Mouse (Mus musculus): ENCODE results near the gene Ccdc181. TPM values are rescaled to one million over a fixed set of nuclear protein-coding genes. Genes with fewer than 3 reads are reported as not detected.

Ccdc181 gene
- polyA plus RNA-seq, 1 experiment from 2014 or later: 15.9 TPM

- Histone ChIP-seq H3K36me3 (ENCODE audit: inconsistent target) (0 out of 2 replicates have a peak, but pooled peaks cover 7% of the 10 kb centered on the region), H3K79me2 (ENCODE audit: inconsistent target) (peaks cover 54% of the 10 kb centered on the region), H3K4me3 (ENCODE audit: inconsistent target) (no peak overlapping the region), H3K27ac (no peak overlapping the region)
- WGBS (ENCODE audit: missing documents): 92% methylated on average over 3 of the region's 3 CpGs
These were observed 20.5 kb upstream of the Ccdc181 start for GRCm38 (mm10) chr1:164254836-164255235.

GRCm38 (mm10) chr1:164260171-164261028, 15.0 kb upstream of the Ccdc181 start:
- H3K4me3 ChIP-seq (ENCODE audit: inconsistent target): no peak overlapping the region
- peaks cover 15% of the 10 kb centered on the region; the same call in 1 of the 2 replicates for H3K36me3 ChIP-seq (ENCODE audit: inconsistent target)
- H3K79me2 ChIP-seq (ENCODE audit: inconsistent target): no peaks in the 10 kb centered on the region
- WGBS (ENCODE audit: missing documents): 93% methylated on average over 16 of the region's 16 CpGs
- H3K27ac ChIP-seq: no peak overlapping the region

- Histone ChIP-seq H3K79me2 (ENCODE audit: inconsistent target) (no peaks in the 10 kb centered on the region), H3K36me3 (ENCODE audit: inconsistent target) (peaks cover 15% of the 10 kb centered on the region; the same call in 1 of the 2 replicates), H3K27ac (no peak overlapping the region), H3K4me3 (ENCODE audit: inconsistent target) (no peak overlapping the region)
- 87% methylated on average over 7 of the region's 7 CpGs for WGBS (ENCODE audit: missing documents)
These were observed 13.8 kb upstream of the Ccdc181 start for GRCm38 (mm10) chr1:164261553-164261952.

GRCm38 (mm10) chr1:164270941-164271340, 4.4 kb upstream of the Ccdc181 start:
- H3K79me2 ChIP-seq (ENCODE audit: inconsistent target): no peaks in the 10 kb centered on the region
- no peak overlapping the region for H3K4me3 ChIP-seq (ENCODE audit: inconsistent target)
- no peaks in the 10 kb centered on the region for H3K36me3 ChIP-seq (ENCODE audit: inconsistent target)
- no peak overlapping the region for H3K27ac ChIP-seq
- WGBS (ENCODE audit: missing documents): 91% methylated on average over 7 of the region's 7 CpGs

GRCm38 (mm10) chr1:164273659-164274058, 1.7 kb upstream of the Ccdc181 start:
- no peak overlapping the region for H3K27ac ChIP-seq
- no peaks in the 10 kb centered on the region for H3K36me3 ChIP-seq (ENCODE audit: inconsistent target)
- 83% methylated on average over 6 of the region's 6 CpGs for WGBS (ENCODE audit: missing documents)
- H3K79me2 ChIP-seq (ENCODE audit: inconsistent target): no peaks in the 10 kb centered on the region
- no peak overlapping the region for H3K4me3 ChIP-seq (ENCODE audit: inconsistent target)

GRCm38 (mm10) chr1:164276552-164276951, 1.2 kb downstream of the Ccdc181 start:
- WGBS (ENCODE audit: missing documents): 85% methylated on average over 3 of the region's 3 CpGs
- Histone ChIP-seq H3K27ac (no peak overlapping the region), H3K4me3 (ENCODE audit: inconsistent target) (no peak overlapping the region), H3K79me2 (ENCODE audit: inconsistent target) (no peaks in the 10 kb centered on the region), H3K36me3 (ENCODE audit: inconsistent target) (no peaks in the 10 kb centered on the region)

GRCm38 (mm10) chr1:164279332-164279731, 3.9 kb downstream of the Ccdc181 start:
- no peak overlapping the region for H3K27ac ChIP-seq
- no peaks in the 10 kb centered on the region for H3K36me3 ChIP-seq (ENCODE audit: inconsistent target)
- H3K79me2 ChIP-seq (ENCODE audit: inconsistent target): no peaks in the 10 kb centered on the region
- 87% methylated on average over 4 of the region's 4 CpGs for WGBS (ENCODE audit: missing documents)
- no peak overlapping the region for H3K4me3 ChIP-seq (ENCODE audit: inconsistent target)

GRCm38 (mm10) chr1:164284007-164284406, 8.6 kb downstream of the Ccdc181 start:
- no peak overlapping the region for H3K27ac ChIP-seq
- WGBS (ENCODE audit: missing documents): 85% methylated on average over 3 of the region's 3 CpGs
- no peaks in the 10 kb centered on the region for H3K36me3 ChIP-seq (ENCODE audit: inconsistent target)
- H3K79me2 ChIP-seq (ENCODE audit: inconsistent target): no peaks in the 10 kb centered on the region
- no peak overlapping the region for H3K4me3 ChIP-seq (ENCODE audit: inconsistent target)

GRCm38 (mm10) chr1:164287406-164287805, 12.0 kb downstream of the Ccdc181 start:
- no peaks in the 10 kb centered on the region for H3K79me2 ChIP-seq (ENCODE audit: inconsistent target)
- 92% methylated on average over 15 of the region's 15 CpGs for WGBS (ENCODE audit: missing documents)
- no peak overlapping the region for H3K4me3 ChIP-seq (ENCODE audit: inconsistent target)
- H3K36me3 ChIP-seq (ENCODE audit: inconsistent target): peaks cover 20% of the 10 kb centered on the region
- H3K27ac ChIP-seq: no peak overlapping the region

GRCm38 (mm10) chr1:164292040-164292439, 16.7 kb downstream of the Ccdc181 start:
- Histone ChIP-seq H3K27ac (no peak overlapping the region), H3K36me3 (ENCODE audit: inconsistent target) (peaks cover 46% of the 10 kb centered on the region), H3K4me3 (ENCODE audit: inconsistent target) (no peak overlapping the region), H3K79me2 (ENCODE audit: inconsistent target) (no peaks in the 10 kb centered on the region)
- WGBS (ENCODE audit: missing documents): 95% methylated on average over 5 of the region's 5 CpGs

GRCm38 (mm10) chr1:164294071-164294470, 18.7 kb downstream of the Ccdc181 start:
- H3K4me3 ChIP-seq (ENCODE audit: inconsistent target): no peak overlapping the region
- H3K36me3 ChIP-seq (ENCODE audit: inconsistent target): peaks cover 57% of the 10 kb centered on the region
- no peak overlapping the region for H3K27ac ChIP-seq
- H3K79me2 ChIP-seq (ENCODE audit: inconsistent target): no peaks in the 10 kb centered on the region
- 90% methylated on average over 6 of the region's 6 CpGs for WGBS (ENCODE audit: missing documents)

- Histone ChIP-seq H3K79me2 (ENCODE audit: inconsistent target) (no peaks in the 10 kb centered on the region), H3K27ac (no peak overlapping the region), H3K36me3 (ENCODE audit: inconsistent target) (peaks cover 63% of the 10 kb centered on the region), H3K4me3 (ENCODE audit: inconsistent target) (no peak overlapping the region)
- WGBS (ENCODE audit: missing documents): 96% methylated on average over 3 of the region's 5 CpGs
These were observed 21.1 kb downstream of the Ccdc181 start for GRCm38 (mm10) chr1:164296473-164296872.

GRCm38 (mm10) chr1:164301949-164302348, 26.6 kb downstream of the Ccdc181 start:
- WGBS (ENCODE audit: missing documents): 8% methylated on average over 4 of the region's 4 CpGs
- Histone ChIP-seq H3K36me3 (ENCODE audit: inconsistent target) (peaks cover 31% of the 10 kb centered on the region), H3K27ac (no peak overlapping the region), H3K79me2 (ENCODE audit: inconsistent target) (peaks cover 34% of the 10 kb centered on the region), H3K4me3 (ENCODE audit: inconsistent target) (no peak overlapping the region)

GRCm38 (mm10) chr1:164303821-164304220, 28.4 kb downstream of the Ccdc181 start, which contains the start of gene Nme7:
TSS of gene Nme7 (plus strand) at chr1:164304121.
- peaks cover 34% of the 10 kb centered on the region for H3K79me2 ChIP-seq (ENCODE audit: inconsistent target)
- peaks cover 22% of the 10 kb centered on the region for H3K36me3 ChIP-seq (ENCODE audit: inconsistent target)
- H3K4me3 ChIP-seq (ENCODE audit: inconsistent target): no peak within 1 kb of the TSS
- H3K27ac ChIP-seq: no peak within 1 kb of the TSS
- WGBS (ENCODE audit: missing documents): 90% methylated on average over 5 of the region's 5 CpGs

- Histone ChIP-seq H3K79me2 (ENCODE audit: inconsistent target) (peaks cover 34% of the 10 kb centered on the region), H3K36me3 (ENCODE audit: inconsistent target) (peaks cover 3% of the 10 kb centered on the region; the same call in 1 of the 2 replicates), H3K27ac (peak within 1 kb of the TSS; percentile 76), H3K4me3 (ENCODE audit: inconsistent target) (peak within 1 kb of the TSS; percentile 96)
- WGBS (ENCODE audit: missing documents): 1% methylated on average over 35 of the region's 35 CpGs
These were observed 31.9 kb downstream of the Ccdc181 start, which contains the start of gene Blzf1 for GRCm38 (mm10) chr1:164307124-164307751. TSS of gene Blzf1 (minus strand) at chr1:164307489.

All from macrophage (primary cell).